ENCODE assay signal across 32 mouse cellular contexts in the genomic region with DNA sequence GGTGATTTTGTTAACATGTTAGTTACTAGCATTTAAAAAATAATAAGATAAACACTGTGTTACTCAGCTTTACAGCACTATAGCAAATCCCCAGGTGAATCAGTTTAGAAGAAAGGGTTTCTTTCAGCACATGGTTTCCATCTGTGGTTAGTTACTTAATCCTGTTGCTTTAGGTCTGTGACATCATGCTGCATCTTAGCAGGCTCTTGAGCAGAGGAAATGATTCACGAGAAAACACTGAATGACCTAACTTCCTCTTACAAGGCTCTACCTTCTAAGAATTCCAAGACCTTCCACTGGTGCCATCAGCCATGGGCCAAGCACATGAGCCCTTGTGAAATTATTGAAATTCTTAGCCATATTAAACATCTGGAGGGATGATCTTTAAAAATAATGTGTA.
DNase-seq lines count a peak whose midpoint lies in the region; ATAC-seq lines count a peak whose summit lies in the region.
"Had no signal": no experiment of that assay in that cellular context is flagged by ENCODE, and none has a peak within 500 bp of the region (broad histone marks: within the 10 kb centered on the region; RNA-seq: fewer than 3 reads in every experiment).

No protein-coding gene starts in this region.

- H3K36me3 ChIP-seq in limb, embryonic 13.5 days, result no peaks in the 10 kb centered on the region
- H3K36me3 ChIP-seq: heart, embryonic 12.5 days; liver, embryonic 12.5 days; midbrain, embryonic 12.5 days; neural tube, embryonic 12.5 days had no signal

- WGBS in limb, embryonic 13.5 days, result 19% methylated on average over 1 of the region's 1 CpGs

- no peaks in the 10 kb centered on the region for H3K9me3 ChIP-seq in limb, embryonic 13.5 days
- H3K9me3 ChIP-seq: heart, embryonic 12.5 days; liver, embryonic 12.5 days; megakaryocyte, embryonic 14.5 days; midbrain, embryonic 12.5 days; neural tube, embryonic 12.5 days had no signal

- H3K4me3 ChIP-seq in limb, embryonic 13.5 days, result no peak overlapping the region
- H3K4me3 ChIP-seq: gastrocnemius, adult 2 months; heart, adult 2 months; heart, embryonic 12.5 days; liver, embryonic 12.5 days; megakaryocyte, embryonic 14.5 days; midbrain, embryonic 12.5 days; myocyte; neural tube, embryonic 12.5 days had no signal

- no peaks in the 10 kb centered on the region for H3K27me3 ChIP-seq in limb, embryonic 13.5 days
- H3K27me3 ChIP-seq: heart, embryonic 12.5 days; liver, embryonic 12.5 days; megakaryocyte, embryonic 14.5 days; midbrain, embryonic 12.5 days; neural tube, embryonic 12.5 days had no signal

- no peak overlapping the region; the same call in 1 of the 2 replicates for H3K27ac ChIP-seq in limb, embryonic 13.5 days
- H3K27ac ChIP-seq: gastrocnemius, adult 2 months; heart, adult 2 months; kidney, postnatal 0 days; liver, embryonic 12.5 days; midbrain, embryonic 12.5 days; neural tube, embryonic 12.5 days had no signal

- peak; percentile 12 for DNase-seq in embryo, embryonic 10 days (ENCODE audit: low spot score)
- DNase-seq in embryo, embryonic 9.5 days (ENCODE audit: extremely low spot score), result no peak
- peak; percentile 69 for DNase-seq in 3T3-L1 (ENCODE audit: low read depth, low spot score)
- peak; percentile 4 for DNase-seq in embryo, embryonic 11 days
- no peak for DNase-seq in cerebellum, postnatal 4 days (ENCODE audit: low spot score in 2 of 2)
- DNase-seq in kidney, postnatal 14 days, result no peak
- DNase-seq in kidney, postnatal 25 days, result no peak
- DNase-seq: adrenal gland, adult 2 months; adrenal gland, postnatal 36 days; cerebellum, adult 18-20 months; cerebellum, postnatal 10 days; gastrocnemius, adult 2 months; gastrocnemius, postnatal 36 days; heart, adult 2 months; kidney, adult 8-10 months; liver, postnatal 0 days; lung, postnatal 4 days; right cerebral cortex, adult 18-20 months; thymus, adult 2 months; thymus, postnatal 36 days had no signal

- peaks cover 13% of the 10 kb centered on the region for H3K4me1 ChIP-seq in limb, embryonic 13.5 days
- H3K4me1 ChIP-seq: liver, embryonic 12.5 days; megakaryocyte, embryonic 14.5 days; midbrain, embryonic 12.5 days; neural tube, embryonic 12.5 days had no signal

- H3K4me2 ChIP-seq in limb, embryonic 13.5 days (replicated peaks), result no peak overlapping the region
- H3K4me2 ChIP-seq: heart, embryonic 12.5 days; liver, embryonic 12.5 days; midbrain, embryonic 12.5 days; neural tube, embryonic 12.5 days had no signal

- no peak overlapping the region for H3K9ac ChIP-seq in limb, embryonic 13.5 days
- H3K9ac ChIP-seq: heart, embryonic 12.5 days; liver, embryonic 12.5 days; liver, postnatal 0 days; midbrain, embryonic 12.5 days; neural tube, embryonic 12.5 days had no signal

- peak; percentile 86 for ATAC-seq in limb, embryonic 13.5 days (ENCODE audit: low FRiP score, low read depth)
- ATAC-seq: CD4-positive, CD25-positive, alpha-beta regulatory T cell, adult 4 months; forebrain, embryonic 14.5 days; hindbrain, embryonic 16.5 days; liver, embryonic 12.5 days; liver, postnatal 0 days; lung, postnatal 0 days had no signal

Comparison
In these comparisons a context has a peak if more than half of its experiments do, and no peak if none do; other contexts are left out.
1. DNase-seq: peak in embryo, embryonic 10 days (single experiment), 3T3-L1 (single experiment) and embryo, embryonic 11 days (single experiment); none in embryo, embryonic 9.5 days (single experiment), cerebellum, postnatal 4 days (0 of 2), kidney, postnatal 14 days (single experiment) and kidney, postnatal 25 days (0 of 2).